Mouse (Mus musculus) midbrain, embryonic 15.5 days (tissue): Measurements from ENCODE around the gene Sipa1l2. TPM values are rescaled to one million over a fixed set of nuclear protein-coding genes. Genes with fewer than 3 reads are reported as not detected.
A peak's percentile ranks its signal among the peaks of the same experiment; 100 is the strongest.

ENCODE experiments used
- ATAC-seq: fragments of 200-750 bp; cut with Nextera tagmentation; replicated peaks from 2 replicates; pipeline ENCODE4 v1.8.0; 2017; ENCODE audit warnings: moderate TSS enrichment
- H3K27ac ChIP-seq: fragments of 300-500 bp; sonication (generic); 2 replicates; pipeline ENCODE4 v1.5.1; 2015; ENCODE audit warnings: mild to moderate bottlenecking, inconsistent platforms
- H3K27me3 ChIP-seq: fragments of 300-500 bp; sonication (generic); replicated peaks from 2 replicates; pipeline ENCODE4 v1.6.1; 2015; ENCODE audit warnings: inconsistent platforms
- H3K36me3 ChIP-seq: fragments of 300-500 bp; sonication (generic); replicated peaks from 2 replicates; pipeline ENCODE4 v1.6.1; 2015; ENCODE audit warnings: inconsistent platforms
- H3K4me1 ChIP-seq: fragments of 300-500 bp; sonication (generic); 2 replicates; pipeline ENCODE4 v1.6.1; 2015; ENCODE audit warnings: inconsistent platforms
- H3K4me2 ChIP-seq: fragments of 300-500 bp; sonication (generic); 2 replicates; pipeline ENCODE4 v1.6.1; 2015; ENCODE audit warnings: inconsistent platforms, mild to moderate bottlenecking, moderate library complexity
- H3K4me3 ChIP-seq: fragments of 300-500 bp; sonication (generic); 2 replicates; pipeline ENCODE4 v1.5.1; 2015; ENCODE audit warnings: mild to moderate bottlenecking, inconsistent platforms
- H3K9ac ChIP-seq: fragments of 300-500 bp; sonication (generic); 2 replicates; pipeline ENCODE4 v1.6.1; 2015; ENCODE audit warnings: mild to moderate bottlenecking, inconsistent platforms
- H3K9me3 ChIP-seq: fragments of 300-500 bp; sonication (generic); 2 replicates; pipeline ENCODE4 v1.6.1; 2016; ENCODE audit warnings: inconsistent platforms
- WGBS: fragments of 180-500 bp; shearing (Covaris S2); methylation state at CpG from one replicate; pipeline ENCODE4 v1.1.7; 2015; ENCODE audit warnings: mixed read lengths; 5-methylcytosine and 5-hydroxymethylcytosine counted together
- polyA plus RNA-seq: library from polyadenylated mRNA; unstranded; fragments of >200 nt; fragmentation: Nextera tagmentation; extraction: Ambion mirVana; gene quantifications from 2 replicates; pipeline ENCODE4 v1.2.1, GENCODE M21; 2015

Sipa1l2 gene
- polyA plus RNA-seq, 1 experiment from 2014 or later: 28.7 TPM

GRCm38 (mm10) chr8:125498508-125498907, 71.1 kb downstream of the Sipa1l2 start:
- H3K27ac ChIP-seq: no peak overlapping the region
- H3K9ac ChIP-seq: no peak overlapping the region
- H3K4me2 ChIP-seq: no peak overlapping the region
- ATAC-seq: no peak
- peaks cover 35% of the 10 kb centered on the region for H3K4me1 ChIP-seq
- no peaks in the 10 kb centered on the region for H3K27me3 ChIP-seq
- H3K4me3 ChIP-seq: no peak overlapping the region
- H3K36me3 ChIP-seq: no peaks in the 10 kb centered on the region
- 68% methylated on average over 10 of the region's 10 CpGs for WGBS
- no peaks in the 10 kb centered on the region for H3K9me3 ChIP-seq

- H3K9ac ChIP-seq: no peak overlapping the region
- H3K27ac ChIP-seq: no peak overlapping the region
- H3K9me3 ChIP-seq: no peaks in the 10 kb centered on the region
- peaks cover 35% of the 10 kb centered on the region for H3K4me1 ChIP-seq
- no peak for ATAC-seq
- 87% methylated on average over 2 of the region's 2 CpGs for WGBS
- peaks cover 6% of the 10 kb centered on the region; the same call in 1 of the 2 replicates for H3K36me3 ChIP-seq
- H3K27me3 ChIP-seq: no peaks in the 10 kb centered on the region
- H3K4me2 ChIP-seq: no peak overlapping the region
- H3K4me3 ChIP-seq: no peak overlapping the region
Observed at GRCm38 (mm10) chr8:125495545-125495944, 74.1 kb downstream of the Sipa1l2 start.

DNA sequence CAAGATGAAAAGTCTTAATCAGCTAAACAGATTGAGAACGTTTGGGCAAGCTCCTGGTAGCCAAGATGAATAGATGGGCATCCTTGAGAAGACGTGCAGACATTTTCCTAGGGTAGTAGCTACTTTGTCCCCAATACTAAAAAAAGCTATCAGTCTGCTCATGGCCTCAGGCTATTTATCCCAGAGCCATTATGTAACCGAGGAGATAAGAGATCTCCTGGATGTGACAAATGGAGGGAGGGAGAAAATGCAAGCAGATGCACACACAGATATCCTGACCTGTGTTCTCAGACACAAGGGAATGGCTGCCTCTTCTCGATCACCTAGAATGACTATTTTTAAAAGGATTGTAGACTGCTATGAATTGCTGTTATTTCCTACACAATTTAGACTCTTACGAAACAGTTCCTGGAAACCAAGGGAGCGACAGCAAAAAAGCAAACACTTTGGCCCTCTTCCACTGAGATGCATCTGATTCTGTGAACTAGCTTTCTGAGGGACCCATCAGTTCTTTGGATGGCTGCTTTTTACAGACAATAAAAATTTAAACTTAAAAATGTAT, 76.3 kb downstream of the Sipa1l2 start:
- Histone ChIP-seq H3K27me3 (no peaks in the 10 kb centered on the region), H3K9me3 (no peaks in the 10 kb centered on the region), H3K36me3 (peaks cover 7% of the 10 kb centered on the region; the same call in 1 of the 2 replicates), H3K4me1 (peaks cover 15% of the 10 kb centered on the region), H3K4me2 (no peak overlapping the region), H3K9ac (no peak overlapping the region), H3K27ac (no peak overlapping the region), H3K4me3 (no peak overlapping the region)
- ATAC-seq: no peak
- 54% methylated on average over 6 of the region's 6 CpGs for WGBS

- Histone ChIP-seq H3K27ac (no peak overlapping the region), H3K9ac (no peak overlapping the region), H3K27me3 (no peaks in the 10 kb centered on the region), H3K4me3 (no peak overlapping the region), H3K4me2 (no peak overlapping the region), H3K9me3 (no peaks in the 10 kb centered on the region), H3K4me1 (peaks cover 11% of the 10 kb centered on the region; the same call in 1 of the 2 replicates), H3K36me3 (peaks cover 7% of the 10 kb centered on the region; the same call in 1 of the 2 replicates)
- 87% methylated on average over 11 of the region's 11 CpGs for WGBS
- ATAC-seq: no peak
Observed at GRCm38 (mm10) chr8:125492416-125492815, 77.2 kb downstream of the Sipa1l2 start.

DNA sequence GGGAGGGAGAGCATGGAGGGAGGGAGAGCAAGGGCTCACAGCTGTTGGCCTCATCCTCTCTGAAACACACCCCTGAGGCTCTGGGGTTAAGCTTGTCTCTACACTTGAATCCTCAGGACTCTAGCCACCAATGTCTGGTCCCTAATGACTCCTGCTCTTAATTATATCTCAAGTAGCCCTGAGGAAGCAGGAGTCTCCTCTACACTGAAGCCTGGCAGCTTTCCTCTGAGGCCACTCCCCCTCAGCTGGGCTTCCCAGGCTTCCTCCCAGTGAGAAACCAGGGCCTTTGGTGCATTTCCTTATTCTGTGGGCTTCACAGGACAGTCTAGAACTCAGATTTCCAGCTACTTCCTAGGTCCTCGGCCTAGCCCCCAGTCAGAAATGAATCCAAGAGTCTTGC, 80.9 kb downstream of the Sipa1l2 start:
- Histone ChIP-seq H3K27me3 (no peaks in the 10 kb centered on the region), H3K4me3 (no peak overlapping the region), H3K4me1 (peaks cover 21% of the 10 kb centered on the region), H3K27ac (no peak overlapping the region), H3K4me2 (no peak overlapping the region), H3K9ac (no peak overlapping the region), H3K36me3 (peaks cover 7% of the 10 kb centered on the region; the same call in 1 of the 2 replicates), H3K9me3 (no peaks in the 10 kb centered on the region)
- WGBS: 70% methylated on average over 1 of the region's 1 CpGs
- ATAC-seq: no peak

- ATAC-seq: no peak
- WGBS: 90% methylated on average over 3 of the region's 3 CpGs
Observed at GRCm38 (mm10) chr8:125485715-125486114, 83.9 kb downstream of the Sipa1l2 start.

GRCm38 (mm10) chr8:125484530-125485196, 84.9 kb downstream of the Sipa1l2 start:
- Histone ChIP-seq H3K9me3 (no peaks in the 10 kb centered on the region), H3K4me2 (no peak overlapping the region), H3K4me1 (peaks cover 14% of the 10 kb centered on the region), H3K4me3 (no peak overlapping the region), H3K9ac (no peak overlapping the region), H3K36me3 (peaks cover under 1% of the 10 kb centered on the region; the same call in 1 of the 2 replicates), H3K27me3 (no peaks in the 10 kb centered on the region), H3K27ac (peak overlapping the region; percentile 43)
- WGBS: 20% methylated on average over 7 of the region's 7 CpGs
- ATAC-seq: peak; percentile 42; the same call in 1 of the 2 replicates

More at GRCm38 (mm10) chr8:125485715-125486114, 83.9 kb downstream of the Sipa1l2 start:
- Histone ChIP-seq H3K4me3 (no peak overlapping the region), H3K9ac (no peak overlapping the region), H3K27me3 (no peaks in the 10 kb centered on the region), H3K27ac (no peak overlapping the region), H3K4me1 (peaks cover 14% of the 10 kb centered on the region), H3K4me2 (no peak overlapping the region), H3K36me3 (peaks cover 2% of the 10 kb centered on the region; the same call in 1 of the 2 replicates), H3K9me3 (no peaks in the 10 kb centered on the region)

- WGBS: 91% methylated on average over 5 of the region's 5 CpGs
- H3K36me3 ChIP-seq: peaks cover 4% of the 10 kb centered on the region; the same call in 1 of the 2 replicates
- no peak for ATAC-seq
Observed at GRCm38 (mm10) chr8:125482491-125483096, 87.0 kb downstream of the Sipa1l2 start.

DNA sequence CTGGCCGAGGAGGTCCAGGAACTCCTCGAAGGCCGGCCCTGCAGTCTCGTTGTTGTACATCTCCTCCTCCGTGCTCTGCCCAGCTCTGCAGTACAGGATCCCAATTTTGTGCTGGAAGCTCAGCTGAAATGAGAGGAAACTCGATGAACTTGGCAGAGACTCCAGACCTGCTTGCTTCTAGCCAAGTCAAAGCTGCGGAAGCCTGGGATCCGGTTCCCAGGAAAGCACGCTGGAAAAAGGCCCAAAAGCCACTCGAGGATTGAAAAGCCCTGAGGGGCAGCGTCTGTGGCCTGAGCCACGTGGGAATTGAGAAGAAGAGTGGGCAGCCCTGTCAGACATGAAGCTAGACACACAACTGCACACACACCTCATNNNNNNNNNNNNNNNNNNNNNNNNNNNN, 94.7 kb downstream of the Sipa1l2 start:
- Histone ChIP-seq H3K4me1 (peaks cover 7% of the 10 kb centered on the region), H3K9ac (no peak overlapping the region), H3K9me3 (no peaks in the 10 kb centered on the region), H3K4me3 (no peak overlapping the region), H3K36me3 (peaks cover 4% of the 10 kb centered on the region; the same call in 1 of the 2 replicates), H3K27me3 (no peaks in the 10 kb centered on the region), H3K27ac (no peak overlapping the region), H3K4me2 (no peak overlapping the region)
- 64% methylated on average over 12 of the region's 12 CpGs for WGBS
- ATAC-seq: no peak

More at GRCm38 (mm10) chr8:125482491-125483096, 87.0 kb downstream of the Sipa1l2 start:
- Histone ChIP-seq H3K4me3 (no peak overlapping the region), H3K27ac (no peak overlapping the region), H3K4me2 (no peak overlapping the region), H3K9ac (no peak overlapping the region), H3K27me3 (no peaks in the 10 kb centered on the region), H3K9me3 (no peaks in the 10 kb centered on the region), H3K4me1 (peaks cover 14% of the 10 kb centered on the region)

- 65% methylated on average over 9 of the region's 9 CpGs for WGBS
- Histone ChIP-seq H3K4me1 (peaks cover 7% of the 10 kb centered on the region), H3K27ac (no peak overlapping the region), H3K36me3 (peaks cover 5% of the 10 kb centered on the region; the same call in 1 of the 2 replicates), H3K4me3 (no peak overlapping the region), H3K4me2 (no peak overlapping the region), H3K27me3 (no peaks in the 10 kb centered on the region), H3K9me3 (no peaks in the 10 kb centered on the region), H3K9ac (no peak overlapping the region)
- no peak for ATAC-seq
Observed at GRCm38 (mm10) chr8:125471374-125471773, 98.2 kb downstream of the Sipa1l2 start.

- ATAC-seq: peak; percentile 69; the same call in 1 of the 2 replicates
- Histone ChIP-seq H3K27me3 (no peaks in the 10 kb centered on the region), H3K27ac (no peak overlapping the region), H3K9me3 (no peaks in the 10 kb centered on the region), H3K4me3 (no peak overlapping the region), H3K4me2 (no peak overlapping the region), H3K36me3 (peaks cover 5% of the 10 kb centered on the region; the same call in 1 of the 2 replicates), H3K4me1 (peaks cover 21% of the 10 kb centered on the region), H3K9ac (no peak overlapping the region)
- WGBS: 21% methylated on average over 6 of the region's 6 CpGs
Observed at GRCm38 (mm10) chr8:125465156-125465821, 104.3 kb downstream of the Sipa1l2 start.

GRCm38 (mm10) chr8:125462901-125463300, 106.7 kb downstream of the Sipa1l2 start:
- WGBS: 58% methylated on average over 7 of the region's 7 CpGs
- H3K9ac ChIP-seq: no peak overlapping the region
- H3K27ac ChIP-seq: no peak overlapping the region
- no peak overlapping the region for H3K4me2 ChIP-seq
- H3K4me1 ChIP-seq: peaks cover 22% of the 10 kb centered on the region
- ATAC-seq: no peak
- no peaks in the 10 kb centered on the region for H3K9me3 ChIP-seq
- no peaks in the 10 kb centered on the region for H3K27me3 ChIP-seq
- H3K36me3 ChIP-seq: no peaks in the 10 kb centered on the region
- no peak overlapping the region for H3K4me3 ChIP-seq
